Mouse (Mus musculus) olfactory bulb, adult 2 months (tissue): ENCODE data around the gene Ksr2.

Experiments
- CTCF ChIP-seq: fragments of 200-500 bp; IDR thresholded peaks from 2 replicates; pipeline ENCODE4 v1.5.1; 2012; ENCODE audit warnings: low read depth, mild to moderate bottlenecking, low read length, moderate library complexity; ENCODE audit not compliant: insufficient read depth
- POLR2A ChIP-seq: fragments of 200-500 bp; IDR thresholded peaks from 2 replicates; pipeline ENCODE4 v1.6.1; 2012; ENCODE audit warnings: mild to moderate bottlenecking, low read depth, low read length, moderate library complexity; ENCODE audit not compliant: insufficient read depth

- TF ChIP-seq CTCF (no peak), POLR2A (no peak)
These were observed 215.8 kb downstream of the Ksr2 start for GRCm38 (mm10) chr5:117629570-117629969.
